Mouse (Mus musculus) lung, postnatal 14 days (tissue): ENCODE measurements around the gene Gdf2.

ENCODE experiments used
- DNase-seq: peaks from one replicate; pipeline ENCODE4 v3.0.0; 2021

The Gdf2 gene

DNA sequence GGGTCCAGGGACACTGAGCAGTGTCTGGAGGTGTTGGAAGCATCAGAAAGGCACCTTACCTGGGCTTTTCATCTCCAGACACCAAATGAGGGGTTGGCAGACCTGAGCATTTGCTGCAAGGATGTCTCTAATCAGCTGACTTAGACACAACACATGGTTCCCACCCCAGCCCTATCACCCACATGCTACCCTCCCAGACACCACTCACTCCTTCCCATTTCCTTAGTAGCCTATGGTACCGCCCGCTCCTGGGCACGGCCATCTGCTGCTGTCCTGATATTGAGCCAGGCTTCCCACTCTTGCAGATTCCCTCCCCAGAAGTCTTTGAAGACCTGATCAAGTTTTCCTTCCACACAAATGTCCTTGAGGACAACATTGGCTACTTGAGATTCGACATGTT, 17.3 kb downstream of the Gdf2 start:
- no peak for DNase-seq

DNA sequence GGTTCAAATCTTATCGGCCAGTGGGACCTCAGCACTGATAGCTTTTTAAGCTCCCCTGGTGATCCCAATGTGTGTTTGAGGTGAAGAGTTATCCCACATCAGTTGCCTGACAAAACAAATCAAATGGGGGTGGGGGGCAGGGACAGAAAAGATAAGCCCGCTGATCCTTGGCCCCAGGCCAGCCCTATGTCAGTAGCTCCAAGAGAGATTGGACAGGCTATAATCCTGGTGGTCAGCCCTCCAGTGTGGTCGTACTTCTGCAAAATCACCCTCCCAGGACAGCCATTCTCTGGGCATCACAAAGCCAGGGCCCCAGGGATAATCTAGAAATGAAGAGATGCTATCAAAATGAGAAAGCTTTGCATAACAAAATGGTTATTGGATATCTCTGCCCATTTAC, 18.0 kb downstream of the Gdf2 start:
- DNase-seq, result no peak

DNA sequence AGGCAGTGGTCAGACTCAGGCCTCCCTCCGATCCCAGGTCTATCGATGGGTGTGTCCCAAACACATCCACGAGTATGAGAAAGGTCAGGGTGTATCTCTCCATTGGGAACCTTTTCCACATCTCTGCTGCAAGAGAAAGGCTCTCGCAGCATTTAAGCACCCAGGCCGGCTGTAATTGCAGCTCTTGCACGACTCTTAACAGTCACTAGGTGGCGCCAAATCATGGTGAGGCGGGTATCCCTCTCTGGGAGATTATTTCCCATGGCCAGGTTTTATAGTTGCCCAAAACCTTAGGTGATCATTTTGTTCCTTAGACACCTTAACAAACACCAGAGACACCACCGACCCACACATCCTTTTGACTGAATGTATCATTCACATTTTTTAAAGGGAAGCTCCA, 18.5 kb downstream of the Gdf2 start:
- peak; percentile 53 for DNase-seq

DNA sequence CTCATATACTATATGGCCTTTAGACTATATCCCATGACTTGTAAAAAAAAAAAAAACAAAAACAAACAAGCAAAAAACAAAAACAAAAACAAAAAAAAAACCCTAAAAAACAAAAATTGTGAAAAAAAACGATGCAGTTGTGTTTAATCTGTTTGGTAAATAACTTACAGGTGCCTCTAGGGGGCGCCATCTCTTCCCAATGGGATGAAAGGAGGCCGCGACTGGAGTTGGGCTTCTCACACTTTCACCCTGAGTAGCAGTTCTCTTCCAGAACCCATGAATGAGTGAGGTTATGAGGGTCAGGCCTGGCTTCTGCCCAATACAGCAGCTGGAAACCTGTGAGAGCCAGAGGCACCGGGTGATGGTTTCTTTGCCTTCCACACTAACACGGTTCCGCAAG, 24.8 kb downstream of the Gdf2 start:
- DNase-seq, result peak; percentile 3

DNA sequence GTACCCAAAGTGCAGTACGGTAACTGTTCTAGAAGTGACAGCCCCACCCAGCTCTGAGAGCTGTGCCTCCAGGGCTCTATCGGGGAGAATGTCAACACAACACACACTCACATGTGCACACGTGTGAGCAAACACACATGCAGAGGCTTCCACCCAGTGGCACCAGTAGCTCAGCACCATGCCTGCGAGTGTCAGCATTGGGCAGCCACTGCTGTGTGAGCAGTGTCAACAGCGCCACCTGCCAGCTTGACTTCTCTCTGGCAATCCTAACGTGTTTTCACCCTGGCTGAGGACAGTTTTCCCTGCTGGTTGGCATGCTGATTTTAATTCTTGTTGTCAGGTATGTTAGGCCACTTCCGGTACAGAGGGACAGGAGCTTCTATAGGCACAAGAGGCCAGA, 31.8 kb downstream of the Gdf2 start:
- DNase-seq, result no peak

DNA sequence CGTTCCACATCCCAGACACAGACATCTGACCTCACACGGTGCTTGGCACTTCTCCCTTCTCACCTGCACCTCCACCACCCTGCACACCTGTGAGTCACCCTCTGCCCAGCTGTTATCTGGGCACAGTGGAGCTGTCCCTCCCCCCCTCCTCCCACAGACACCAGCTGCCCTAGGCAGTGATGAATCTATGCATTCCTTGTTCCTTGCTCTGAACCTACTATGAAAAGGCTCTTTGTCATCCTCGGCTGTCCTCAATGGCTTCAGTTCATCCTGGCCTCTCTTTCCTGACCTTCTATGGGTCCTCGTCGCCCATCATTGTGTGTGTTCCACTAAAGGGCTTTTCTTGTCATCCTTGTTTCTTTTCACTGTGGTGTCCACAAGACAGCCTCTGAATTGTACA, 33.9 kb downstream of the Gdf2 start:
- DNase-seq, result no peak

DNA sequence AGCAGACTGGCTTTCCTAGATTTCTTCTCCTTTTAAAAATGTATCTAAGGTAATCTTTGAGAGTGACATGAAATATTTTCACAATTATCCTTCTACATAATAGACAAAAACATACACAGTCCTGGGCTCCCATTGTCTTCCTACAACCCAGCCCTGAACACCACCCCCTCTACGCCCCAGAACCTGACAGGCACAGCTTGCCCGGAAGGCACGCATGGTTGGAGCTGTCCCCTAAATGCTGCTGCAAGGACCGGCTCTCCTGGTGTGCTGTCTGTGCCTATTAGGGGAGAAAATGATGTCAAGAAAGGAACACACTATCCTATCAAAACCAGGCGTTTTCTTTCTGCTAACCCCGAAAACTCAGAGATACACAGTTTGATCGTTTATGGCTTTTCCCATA, 36.9 kb downstream of the Gdf2 start:
- DNase-seq, result no peak

DNA sequence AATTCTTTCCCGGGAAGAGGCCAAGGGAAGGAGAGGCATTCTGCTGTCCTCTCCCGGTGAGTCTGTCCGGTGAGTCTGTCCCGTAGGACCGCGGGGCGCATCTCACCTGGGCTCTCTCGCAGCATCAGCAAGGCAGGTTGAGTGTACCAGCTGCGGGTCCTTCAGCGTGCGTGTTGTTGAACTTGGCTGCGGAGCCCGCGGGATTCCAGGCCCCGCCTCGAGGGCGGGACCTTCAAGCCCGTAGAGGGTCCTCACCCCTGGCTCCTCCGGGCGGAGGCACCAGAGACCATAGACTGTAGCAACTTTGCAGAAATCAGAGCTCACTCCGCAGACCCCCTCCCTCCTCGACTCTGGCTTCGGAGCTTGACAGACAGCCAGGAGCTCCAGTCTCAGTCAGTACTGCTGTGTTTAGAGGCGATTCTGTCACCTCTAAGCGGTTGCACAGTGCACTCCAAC, 37.8 kb downstream of the Gdf2 start, which contains the start of gene Zfp488:
Gene Zfp488 (minus strand): TSS at position 161 of the 456 bp plus-strand sequence.
- no peak for DNase-seq

DNA sequence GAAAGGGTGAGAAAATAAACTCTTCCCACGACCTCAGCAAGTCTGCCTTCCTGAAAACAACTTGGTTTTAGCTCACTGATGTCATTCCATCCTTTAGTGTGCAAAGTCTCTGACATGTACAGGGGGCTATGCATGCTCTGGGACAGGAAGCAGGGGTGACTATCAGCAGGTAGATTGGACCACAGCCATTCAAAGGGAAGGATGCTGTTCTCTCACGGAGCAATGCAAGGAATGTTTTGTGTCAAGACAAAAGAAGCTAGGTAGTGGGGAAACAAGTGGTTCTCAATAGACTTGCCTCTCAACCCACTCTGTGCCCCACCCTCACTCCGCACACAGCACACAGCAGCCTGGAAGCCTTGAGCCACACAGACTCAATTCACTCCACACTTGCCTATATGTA, 48.4 kb downstream of the Gdf2 start:
- no peak for DNase-seq

DNA sequence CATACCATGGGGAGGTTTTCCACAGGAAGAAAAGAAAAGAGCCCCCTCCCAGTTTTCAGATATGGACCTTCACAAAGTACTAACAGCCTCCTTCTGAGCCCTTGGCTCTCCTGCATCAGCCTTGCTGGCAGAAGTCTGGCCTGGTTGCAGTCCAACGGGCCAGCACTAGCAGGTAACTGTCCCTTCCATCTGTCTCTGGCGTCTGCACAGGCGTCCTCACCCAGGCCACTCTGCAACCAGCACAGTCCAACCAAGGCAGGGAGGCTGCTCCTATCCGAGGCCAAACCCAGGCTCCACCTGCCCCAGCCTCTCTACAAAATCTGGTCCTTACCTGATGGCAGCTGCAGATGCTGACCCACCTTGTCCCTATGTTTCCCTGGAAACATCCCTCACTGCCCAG, 51.1 kb downstream of the Gdf2 start:
- no peak for DNase-seq

DNA sequence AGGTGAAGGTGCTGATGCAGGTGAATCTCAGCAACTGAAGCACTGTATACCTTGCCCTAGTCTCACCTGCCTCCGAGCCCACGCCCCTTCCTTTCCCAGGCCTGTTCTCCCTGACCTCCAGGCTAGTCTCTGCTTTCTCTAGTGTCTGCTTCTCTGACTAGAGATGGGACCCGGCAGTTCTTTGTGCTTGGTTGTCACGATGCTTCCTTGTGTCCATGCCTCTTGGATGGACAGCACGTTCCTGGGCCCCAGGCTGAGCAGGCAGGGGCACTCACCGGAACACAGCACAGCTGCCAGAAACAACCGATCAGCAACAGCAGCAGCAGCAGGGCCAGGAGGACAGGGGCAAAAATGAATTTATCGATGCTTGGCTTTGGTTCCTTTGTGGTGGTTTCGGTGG, 52.2 kb downstream of the Gdf2 start:
- no peak for DNase-seq

DNA sequence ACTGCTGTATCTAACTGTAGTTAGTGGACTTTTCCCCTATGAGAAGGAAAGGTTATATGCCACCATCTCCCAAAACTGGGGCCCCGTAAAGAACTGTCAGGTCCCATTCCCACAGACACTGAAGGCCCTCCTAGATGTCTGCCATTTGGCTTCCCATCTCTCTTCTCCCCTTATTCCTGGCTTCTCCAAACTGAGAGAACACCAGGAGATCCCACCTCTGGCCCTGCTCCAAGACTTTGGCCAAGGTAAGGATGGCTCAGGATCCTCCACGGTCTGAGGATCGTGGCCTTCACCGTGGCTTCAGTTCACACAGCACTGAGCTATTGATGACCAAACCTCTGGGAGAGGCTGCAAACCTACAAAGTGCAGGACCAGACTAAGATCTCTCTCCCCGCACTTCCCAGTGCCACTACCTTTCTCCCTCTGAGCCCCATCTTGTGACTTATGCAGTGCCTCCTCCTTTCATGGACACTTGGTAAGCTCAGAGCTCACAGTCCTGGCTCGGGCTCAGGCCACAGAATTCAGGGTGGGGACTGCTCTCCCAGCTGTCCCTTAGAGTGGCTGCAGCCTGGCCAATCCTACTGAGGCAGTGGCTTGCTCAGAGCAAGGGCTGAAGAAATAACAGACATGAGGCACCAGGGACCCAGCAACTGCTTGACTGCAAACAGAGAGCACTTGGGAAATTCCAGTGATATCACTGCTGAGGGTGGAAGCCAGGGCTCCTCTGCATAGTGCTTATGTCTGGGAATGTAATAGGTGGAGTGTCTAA, 52.9 kb downstream of the Gdf2 start:
- DNase-seq, result no peak
